Mouse (Mus musculus) E14TG2a.4 (cell line): ENCODE data around the gene Esam.

Source experiments
- CTCF ChIP-seq: conservative IDR thresholded peaks from 2 replicates; pipeline ENCODE4 v1.5.1; 2014; ENCODE audit warnings: low read length
- POU5F1 ChIP-seq: IDR thresholded peaks from 2 replicates; pipeline ENCODE4 v1.6.1; 2014; ENCODE audit warnings: low read length, borderline replicate concordance

- TF ChIP-seq CTCF: peak; percentile 78
- TF ChIP-seq POU5F1: no peak
Observed at GRCm38 (mm10) chr9:37504348-37504747, 23.5 kb upstream of the Esam start.
